Mouse (Mus musculus): ENCODE data around the gene Aox1.

Gene Aox1

DNA sequence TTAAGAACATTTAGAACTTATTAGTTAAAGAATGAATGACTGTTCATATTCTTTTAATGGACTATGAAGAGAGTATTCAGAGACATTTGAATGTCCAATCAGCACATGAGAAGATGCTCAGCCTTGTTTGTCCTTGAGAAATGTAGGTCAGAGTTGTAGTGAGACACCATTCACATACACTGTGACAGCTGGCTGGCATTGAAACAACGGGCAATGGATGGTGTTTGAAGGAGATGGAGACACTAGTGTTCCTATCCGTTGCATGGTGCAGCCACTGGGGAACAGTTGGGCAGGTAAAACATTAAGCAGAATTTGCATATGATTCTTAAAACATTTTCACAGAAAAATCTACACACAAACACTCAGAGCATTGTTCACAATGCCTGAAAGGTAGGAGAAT, 77.3 kb downstream of the Aox1 start:
- in situ Hi-C loops (cut with MboI, MseI), result loop anchor here (10.0 kb wide), 1 partner anchor 312 kb away; no protein-coding TSS in a partner anchor

DNA sequence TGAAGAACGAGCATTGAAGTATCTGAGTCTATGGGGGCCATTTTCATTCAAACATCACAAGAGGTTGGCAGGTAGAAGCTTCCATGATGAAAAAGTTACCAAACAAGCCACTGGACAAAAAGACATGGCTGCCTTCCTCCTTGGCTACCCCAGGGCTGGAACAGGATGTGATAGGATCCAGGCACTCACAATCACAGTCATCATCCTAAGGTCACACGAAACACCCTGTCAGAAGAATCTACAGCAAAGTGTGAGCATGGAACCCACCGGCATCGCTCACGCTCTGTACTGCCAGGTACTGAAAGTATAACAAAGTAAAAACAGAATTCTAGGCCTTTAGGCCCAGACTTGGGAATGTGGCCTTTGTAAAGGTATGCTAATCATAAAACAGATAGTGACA, 80.5 kb downstream of the Aox1 start:
- in situ Hi-C loops (cut with MboI, MseI), result no loop called here

DNA sequence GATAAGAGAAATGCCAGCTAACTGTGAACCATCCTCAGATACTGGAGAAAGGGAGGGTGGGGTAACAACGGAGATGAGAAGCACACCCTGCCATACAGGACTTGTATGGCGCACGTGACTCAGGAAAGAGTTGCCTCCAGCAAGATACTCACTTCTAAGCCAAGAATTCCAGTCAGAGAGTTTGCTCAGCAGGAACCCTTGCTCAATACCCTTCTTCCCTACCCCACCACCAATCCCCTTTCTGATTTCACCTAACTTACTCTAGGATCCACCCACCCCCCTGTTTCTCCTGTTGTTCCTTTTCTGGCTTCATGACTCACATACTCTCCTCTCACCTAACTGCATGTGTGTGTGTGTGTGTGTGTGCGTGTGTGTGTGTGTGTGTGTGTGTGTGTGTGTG, 81.6 kb downstream of the Aox1 start:
- in situ Hi-C loops (cut with MboI, MseI), result no loop called here

DNA sequence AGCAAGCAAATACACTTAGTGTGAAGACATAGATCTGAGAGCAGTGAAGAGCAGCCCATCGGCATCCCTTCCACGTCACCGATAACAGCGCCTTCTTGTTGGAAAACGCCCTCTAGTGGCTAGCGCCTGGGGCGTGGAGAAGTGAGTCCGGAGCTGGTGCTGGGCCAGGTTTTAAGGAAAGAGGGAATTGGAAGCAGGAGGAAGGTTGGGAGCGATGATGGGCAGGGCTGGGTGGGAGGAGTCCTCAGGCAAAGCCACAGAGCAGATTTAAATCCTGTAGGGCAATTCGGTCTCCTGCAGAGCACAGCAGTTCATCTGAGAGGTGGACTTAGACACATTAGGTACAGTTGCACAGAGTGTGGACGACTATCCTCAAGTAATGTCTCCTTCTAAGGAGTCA, 83.1 kb downstream of the Aox1 start, which contains the start of gene Aox3:
Gene Aox3 (plus strand): TSS at position 251 of the 400 bp plus-strand sequence.
- in situ Hi-C loops (cut with MboI, MseI), result no loop called here

DNA sequence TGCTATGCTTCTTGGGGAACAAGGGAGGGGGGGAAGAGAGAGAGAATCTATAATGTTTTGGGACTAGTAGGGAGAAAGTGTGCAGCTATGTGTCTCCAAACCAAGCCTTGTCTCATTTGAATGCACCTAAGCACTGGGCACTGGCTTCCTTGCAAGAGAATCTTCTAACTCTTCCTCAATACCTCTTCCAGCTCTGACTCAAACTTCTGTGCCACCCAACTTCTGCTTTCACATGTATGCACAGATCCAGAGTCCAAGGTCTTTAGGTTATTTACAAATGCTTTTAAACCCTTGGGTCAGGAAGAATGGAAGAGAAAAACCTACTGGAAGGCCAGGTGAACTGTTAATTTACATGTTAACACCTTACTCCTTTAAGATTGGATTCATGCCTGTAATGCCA, 83.7 kb downstream of the Aox1 start:
- in situ Hi-C loops (cut with MboI, MseI), result no loop called here

DNA sequence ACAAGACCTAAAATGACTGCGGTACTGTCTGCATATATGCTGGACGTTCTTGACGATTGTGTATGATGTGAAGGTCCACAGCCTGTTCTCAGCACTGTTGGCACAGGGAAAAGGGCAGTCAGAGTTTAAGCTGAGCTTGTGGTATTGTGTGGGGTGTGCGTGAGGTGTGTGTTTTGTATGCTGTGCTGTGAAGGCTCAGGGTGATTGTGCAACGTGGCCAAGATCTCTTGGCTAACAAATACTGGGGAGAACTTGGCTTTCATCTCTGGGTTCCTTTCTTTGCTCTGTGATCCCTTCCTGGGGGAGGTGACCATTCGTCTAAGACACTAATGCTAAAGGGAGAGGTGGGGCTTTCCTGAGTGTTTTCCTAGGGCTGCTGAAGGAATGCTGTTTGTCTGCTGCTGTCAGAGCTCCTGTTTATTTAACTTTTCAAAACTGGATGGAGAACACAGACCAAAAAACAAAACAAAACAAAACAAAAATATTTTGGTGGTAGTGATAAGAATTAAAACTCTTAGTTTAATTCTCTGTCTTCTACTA, 84.4 kb downstream of the Aox1 start:
- in situ Hi-C loops (cut with MboI, MseI), result no loop called here

DNA sequence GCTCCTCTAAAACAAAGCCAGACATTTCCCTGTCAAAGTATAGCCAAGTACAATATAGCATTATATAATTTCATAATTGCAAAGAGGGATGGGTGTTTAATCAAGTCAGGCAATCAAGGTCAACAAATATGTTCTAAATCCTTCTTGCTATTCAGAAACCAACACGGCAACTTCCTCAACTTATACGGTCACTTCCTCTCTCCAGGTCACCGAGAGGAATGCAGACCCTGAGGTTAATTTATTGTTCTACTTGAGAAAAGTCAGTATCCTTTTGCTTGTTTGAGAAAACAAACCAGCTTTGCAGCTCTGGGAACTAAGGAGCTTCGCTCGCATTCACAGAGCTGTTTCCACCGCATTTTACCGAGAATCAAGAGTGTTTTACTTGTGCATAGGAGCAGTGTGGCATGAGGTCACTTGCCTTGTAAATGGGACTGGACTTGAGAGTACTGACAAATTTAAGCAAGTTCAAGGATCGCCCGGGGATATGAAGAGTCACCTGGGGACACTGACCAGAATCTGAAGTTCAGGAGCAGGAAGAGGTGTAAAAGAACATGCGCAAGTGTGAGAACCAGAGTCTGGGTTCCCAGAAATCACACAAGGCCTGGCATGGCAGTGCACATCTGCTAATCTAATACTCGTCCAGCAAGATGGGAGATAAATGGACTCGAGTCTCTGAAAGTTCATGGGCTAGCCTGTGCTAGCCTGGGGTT, 85.1 kb downstream of the Aox1 start:
- in situ Hi-C loops (cut with MboI, MseI), result no loop called here

DNA sequence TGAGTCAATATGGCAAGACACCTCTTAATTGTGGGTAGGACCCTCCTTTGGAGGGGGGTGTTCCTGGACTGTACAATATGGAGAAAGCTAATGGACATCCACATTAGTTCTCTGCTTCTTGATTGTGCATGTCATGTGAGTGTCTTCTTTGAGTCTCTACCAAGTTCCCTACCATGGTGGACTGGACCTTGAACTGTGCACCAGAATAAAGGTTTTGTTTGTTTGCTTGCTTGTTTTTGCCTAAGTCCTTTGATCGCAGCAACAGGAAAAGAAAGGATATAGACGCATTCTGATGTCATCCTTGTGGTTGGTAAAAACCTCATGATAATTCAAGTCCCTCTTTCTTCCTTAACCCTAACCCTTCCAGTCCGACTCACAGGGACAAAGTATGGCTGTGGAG, 88.5 kb downstream of the Aox1 start:
- in situ Hi-C loops (cut with MboI, MseI), result no loop called here

DNA sequence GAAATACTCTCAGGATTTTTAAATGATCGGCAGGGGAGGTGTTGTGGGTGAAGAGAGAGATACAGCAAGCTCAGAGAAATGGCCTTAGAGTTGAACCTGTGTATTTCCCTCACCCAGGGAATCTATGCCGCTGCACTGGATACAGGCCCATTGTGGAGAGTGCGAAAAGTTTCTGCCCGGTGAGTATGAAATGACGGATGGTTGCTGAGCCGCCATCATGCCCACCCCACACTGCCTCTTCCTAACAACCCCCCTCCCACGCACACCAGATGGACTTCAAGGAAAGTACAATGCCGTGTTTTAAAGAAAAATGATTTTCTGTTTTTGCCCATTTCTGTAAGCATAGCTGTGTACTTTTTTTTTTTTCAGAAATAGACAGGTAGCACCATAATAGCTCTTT, 95.2 kb downstream of the Aox1 start:
- in situ Hi-C loops (cut with MboI, MseI), result loop anchor here (25.0 kb wide), 1 partner anchor 1413 kb away; no protein-coding TSS in a partner anchor

DNA sequence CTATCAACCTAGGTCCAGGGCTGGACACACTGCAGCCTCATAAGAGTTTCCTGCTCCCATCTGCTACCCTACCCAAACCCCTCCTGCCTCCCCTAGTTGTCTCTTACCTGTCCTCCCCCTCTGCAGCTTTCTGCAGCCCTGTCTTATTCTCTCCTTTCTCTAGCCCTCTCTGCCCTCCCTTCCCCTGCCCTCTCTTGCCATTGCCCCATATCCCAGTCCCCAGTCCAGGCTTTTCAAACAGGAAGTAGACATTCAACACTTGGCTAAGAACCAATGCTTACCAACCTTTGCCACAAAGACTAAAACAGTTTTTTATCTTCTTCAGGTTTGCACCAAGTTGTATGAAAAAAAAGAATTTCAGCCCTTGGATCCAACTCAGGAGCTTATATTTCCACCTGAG, 108.2 kb downstream of the Aox1 start:
- in situ Hi-C loops (cut with MboI, MseI), result loop anchor here (25.0 kb wide), 1 partner anchor 1426 kb away; no protein-coding TSS in a partner anchor

DNA sequence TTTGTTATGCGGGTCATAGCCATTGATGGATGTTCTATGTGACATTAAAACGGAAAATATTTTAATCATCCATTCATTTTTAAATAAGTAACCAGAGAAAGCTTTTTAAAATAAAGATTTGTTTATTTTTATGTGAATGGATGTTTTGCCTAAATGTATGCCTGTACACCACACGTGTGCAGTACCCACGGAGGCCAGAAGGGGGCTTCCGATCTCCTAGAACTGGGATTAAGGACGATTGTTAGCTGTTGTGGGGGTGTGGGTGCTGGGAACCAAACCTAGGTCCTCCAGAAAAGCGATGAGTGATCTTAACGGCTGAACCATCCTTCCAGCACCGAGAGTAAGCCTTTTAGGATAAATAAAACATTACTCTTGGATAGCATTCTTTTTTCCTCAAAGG, 109.3 kb downstream of the Aox1 start:
- in situ Hi-C loops (cut with MboI, MseI), result loop anchor here (25.0 kb wide), 1 partner anchor 1427 kb away; no protein-coding TSS in a partner anchor

DNA sequence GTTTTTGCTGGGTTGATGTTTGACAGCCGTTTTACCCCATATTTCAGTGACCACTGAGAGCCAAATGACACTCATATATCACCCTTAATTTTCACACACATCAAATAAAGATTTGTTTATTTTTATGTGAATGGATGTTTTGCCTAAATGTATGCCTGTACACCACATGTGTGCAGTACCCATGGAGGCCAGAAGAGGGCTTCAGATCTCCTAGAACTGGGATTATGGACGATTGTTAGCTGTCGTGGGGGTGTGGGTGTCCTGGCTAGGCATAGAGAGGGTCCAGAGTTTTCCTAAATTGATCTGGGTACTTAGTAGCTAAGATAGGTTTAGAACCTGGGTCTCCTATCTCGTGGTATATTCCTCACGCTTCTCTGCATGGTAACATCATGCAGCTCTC, 110.9 kb downstream of the Aox1 start:
- in situ Hi-C loops (cut with MboI, MseI), result loop anchor here (25.0 kb wide), 1 partner anchor 1428 kb away; no protein-coding TSS in a partner anchor

DNA sequence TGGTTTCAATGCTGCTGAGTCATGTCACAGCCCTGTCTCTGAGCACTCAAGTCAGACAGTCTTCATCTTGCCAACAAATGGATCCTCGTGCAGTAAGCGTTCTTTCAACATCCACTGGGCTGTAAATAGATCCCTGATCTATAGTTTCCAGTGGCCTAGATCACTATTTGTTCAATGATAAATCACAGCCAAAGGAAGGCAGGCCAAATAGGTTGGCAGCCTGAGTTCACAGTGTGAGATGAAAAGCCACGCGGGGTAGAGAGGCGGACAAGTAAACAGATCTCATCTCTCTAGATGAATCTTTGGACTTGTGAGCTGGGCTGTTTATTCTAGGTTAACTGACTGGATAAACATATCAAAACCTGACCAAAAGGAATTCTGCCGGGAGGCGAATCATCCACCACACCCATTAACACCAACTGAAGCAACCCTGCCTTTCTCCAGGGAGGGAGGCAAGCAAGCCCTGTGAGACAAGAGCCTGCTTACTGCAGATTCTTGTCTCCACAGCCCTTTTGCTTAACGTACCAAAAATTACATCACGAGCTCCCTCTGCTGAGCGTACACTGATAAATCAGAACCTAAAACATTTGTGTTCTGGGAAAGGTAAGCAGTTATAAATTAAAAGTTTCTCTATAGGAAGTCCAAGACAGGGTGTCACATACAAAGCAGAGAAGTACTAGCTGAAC, 114.8 kb downstream of the Aox1 start:
- in situ Hi-C loops (cut with MboI, MseI), result loop anchor here (5.0 to 25.0 kb wide), 2 partner anchors 143 to 1432 kb away; no protein-coding TSS in a partner anchor

DNA sequence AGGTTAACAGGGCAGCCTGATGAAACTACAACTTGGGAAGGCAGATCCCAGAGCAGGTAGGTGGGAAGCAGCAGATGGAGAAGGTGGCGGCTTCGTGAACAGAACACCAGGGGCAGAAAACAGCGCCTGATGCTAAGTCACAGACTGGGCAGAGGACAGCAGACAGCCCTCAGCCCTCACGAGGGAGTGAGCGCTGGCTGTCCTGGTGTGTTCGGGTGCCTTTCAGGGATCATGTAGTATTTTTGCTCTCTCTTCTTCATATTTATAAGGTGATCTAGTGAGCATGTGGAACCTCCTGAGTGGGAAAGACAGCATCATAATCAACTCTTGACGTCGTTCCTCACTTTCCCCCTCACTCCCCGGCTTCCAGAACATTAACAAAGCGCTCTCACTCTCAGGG, 116.3 kb downstream of the Aox1 start:
- in situ Hi-C loops (cut with MboI, MseI), result loop anchor here (5.0 to 25.0 kb wide), 2 partner anchors 141 to 1434 kb away; no protein-coding TSS in a partner anchor

DNA sequence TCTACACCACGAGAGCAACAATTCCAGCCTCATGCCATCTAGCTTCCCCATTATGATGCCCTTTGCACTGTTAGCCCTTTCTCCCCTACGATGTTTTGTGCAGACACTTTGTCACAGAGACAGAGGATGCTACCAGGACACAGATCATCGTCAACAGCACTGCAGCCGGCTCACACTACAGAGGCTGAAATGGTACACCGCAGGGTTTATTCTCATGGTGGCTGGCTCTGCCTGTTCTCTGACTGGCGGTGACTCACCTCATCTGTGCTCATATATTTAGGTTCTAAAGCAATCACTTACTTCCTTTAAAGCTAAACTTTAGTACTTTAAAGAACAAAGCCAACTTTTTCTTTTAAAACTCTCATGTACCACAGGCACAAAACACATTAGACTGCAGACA, 118.0 kb downstream of the Aox1 start:
- in situ Hi-C loops (cut with MboI, MseI), result loop anchor here (5.0 to 25.0 kb wide), 2 partner anchors 140 to 1435 kb away; no protein-coding TSS in a partner anchor

DNA sequence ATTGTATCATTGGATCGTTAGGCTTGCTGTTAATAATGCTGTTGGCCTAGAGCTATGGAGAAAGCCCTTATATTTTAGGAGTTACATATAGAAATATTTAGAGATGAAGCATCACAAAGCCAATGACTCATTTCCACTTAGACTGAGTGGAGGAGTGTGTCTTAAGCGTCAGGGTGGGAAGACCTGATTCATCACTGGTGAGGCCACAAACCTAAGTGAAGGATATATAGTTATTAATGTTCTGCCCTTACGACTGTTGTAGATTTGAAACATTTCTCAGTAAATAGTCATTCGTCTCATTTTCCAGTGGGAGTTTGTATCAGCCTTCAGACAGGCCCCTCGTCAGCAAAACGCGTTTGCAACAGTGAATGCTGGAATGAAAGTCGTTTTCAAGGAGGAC, 122.5 kb downstream of the Aox1 start:
- in situ Hi-C loops (cut with MboI, MseI), result loop anchor here (25.0 kb wide), 1 partner anchor 1590 kb away; no protein-coding TSS in a partner anchor

Data from regulatory T cell (primary cell).